In the genomic region with DNA sequence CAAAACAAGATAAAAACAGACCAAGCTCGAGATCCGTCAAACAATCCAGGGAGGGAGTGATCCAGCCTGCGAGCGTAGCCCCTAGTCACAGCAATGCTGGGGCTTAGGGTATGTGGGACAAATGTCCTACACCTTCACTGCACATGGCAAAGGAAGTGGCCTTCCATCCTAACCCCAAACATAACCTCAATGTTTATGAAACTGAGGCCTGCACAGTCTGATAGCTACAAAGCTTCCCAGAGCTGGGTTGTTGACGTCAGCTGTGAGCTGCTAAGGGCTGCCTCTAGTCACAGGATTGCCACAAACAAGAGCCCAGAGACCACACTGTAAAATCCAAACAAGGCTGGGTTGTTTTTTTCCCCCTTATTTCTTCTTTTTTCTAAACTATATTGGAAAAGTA, we compare ENCODE assay signal across 14 mouse cellular contexts. TPM values are rescaled to one million over a fixed set of nuclear protein-coding genes. Genes with fewer than 3 reads are reported as not detected.
DNase-seq lines count a peak whose midpoint lies in the region; ATAC-seq lines count a peak whose summit lies in the region.
"Had no signal": no experiment of that assay in that cellular context is flagged by ENCODE, and none has a peak within 500 bp of the region (broad histone marks: within the 10 kb centered on the region; RNA-seq: fewer than 3 reads in every experiment).

No protein-coding gene starts in this region.

- peaks cover 71% of the 10 kb centered on the region for H3K36me3 ChIP-seq in heart, embryonic 16.5 days (ENCODE audit: control insufficient read depth, insufficient read depth)
- H3K36me3 ChIP-seq in forebrain, embryonic 16.5 days (ENCODE audit: control insufficient read depth, insufficient read depth) = peaks cover 27% of the 10 kb centered on the region

- H3K4me3 ChIP-seq in heart, embryonic 16.5 days (ENCODE audit: low read length) = no peak overlapping the region
- no peak overlapping the region for H3K4me3 ChIP-seq in forebrain, embryonic 16.5 days (replicated peaks; ENCODE audit: low read length)
- H3K4me3 ChIP-seq: embryonic facial prominence, embryonic 10.5 days; liver, embryonic 15.5 days; neural tube, embryonic 13.5 days had no signal

- DNase-seq in heart, adult 18-20 months = no peak
- peak; percentile 94 for DNase-seq in 416B (ENCODE audit: low read depth)
- no peak for DNase-seq in testis, postnatal 10 days (ENCODE audit: low spot score)
- DNase-seq in cerebellum, postnatal 14 days = no peak
- DNase-seq: cerebellum, adult 18-20 months; kidney, adult 18-20 months; midbrain, embryonic 14.5 days had no signal

- H3K27me3 ChIP-seq in heart, embryonic 16.5 days (ENCODE audit: control insufficient read depth, insufficient read depth, low read length) = no peaks in the 10 kb centered on the region
- no peaks in the 10 kb centered on the region for H3K27me3 ChIP-seq in forebrain, embryonic 16.5 days (replicated peaks; ENCODE audit: control insufficient read depth, insufficient read depth, low read length)
- H3K27me3 ChIP-seq: liver, embryonic 15.5 days; neural tube, embryonic 13.5 days had no signal

- H3K27ac ChIP-seq in heart, embryonic 16.5 days (ENCODE audit: low read length) = no peak overlapping the region; the same call in 1 of the 2 replicates
- H3K27ac ChIP-seq in forebrain, embryonic 16.5 days (ENCODE audit: low read length) = no peak overlapping the region
- H3K27ac ChIP-seq: embryonic facial prominence, embryonic 10.5 days; liver, embryonic 15.5 days; neural tube, embryonic 13.5 days had no signal

- H3K9ac ChIP-seq in heart, embryonic 16.5 days (ENCODE audit: low read length) = no peak overlapping the region
- H3K9ac ChIP-seq in forebrain, embryonic 16.5 days (replicated peaks; ENCODE audit: low read depth, low read length) = no peak overlapping the region
- H3K9ac ChIP-seq: liver, embryonic 15.5 days; neural tube, embryonic 13.5 days had no signal

- no peaks in the 10 kb centered on the region for H3K9me3 ChIP-seq in heart, embryonic 16.5 days (replicated peaks; ENCODE audit: control insufficient read depth, low read length)
- H3K9me3 ChIP-seq in forebrain, embryonic 16.5 days (ENCODE audit: control insufficient read depth, low read length) = no peaks in the 10 kb centered on the region
- H3K9me3 ChIP-seq: embryonic facial prominence, embryonic 10.5 days; liver, embryonic 15.5 days; neural tube, embryonic 13.5 days had no signal

- no peaks in the 10 kb centered on the region for H3K4me1 ChIP-seq in heart, embryonic 16.5 days (ENCODE audit: control insufficient read depth, insufficient read depth, low read length)
- no peaks in the 10 kb centered on the region for H3K4me1 ChIP-seq in forebrain, embryonic 16.5 days (replicated peaks; ENCODE audit: control insufficient read depth, insufficient read depth, low read length)
- H3K4me1 ChIP-seq: liver, embryonic 15.5 days; neural tube, embryonic 13.5 days had no signal

- H3K4me2 ChIP-seq in heart, embryonic 16.5 days (ENCODE audit: low read depth, low read length) = no peak overlapping the region
- no peak overlapping the region for H3K4me2 ChIP-seq in forebrain, embryonic 16.5 days (ENCODE audit: low read length)
- H3K4me2 ChIP-seq: liver, embryonic 15.5 days; neural tube, embryonic 13.5 days had no signal

- 0 out of 2 replicates have a peak, but pooled peaks have one; percentile 34 for ATAC-seq in heart, embryonic 16.5 days (replicated peaks; ENCODE audit: extremely low read depth, insufficient read depth, low FRiP score)
- ATAC-seq in hematopoietic stem cell, adult 5-6 weeks (replicated peaks in 1 of 2; ENCODE audit: insufficient read depth in 1 of 2, low FRiP score in 2 of 2, low TSS enrichment in 1 of 2, low read depth in 1 of 2, poor library complexity in 2 of 2, severe bottlenecking in 2 of 2) = peak; percentile 63 to 71
- ATAC-seq in megakaryocyte progenitor cell, adult 5-6 weeks (replicated peaks; ENCODE audit: poor library complexity) = peak; percentile 66
- ATAC-seq in forebrain, embryonic 16.5 days = no peak

- WGBS in heart, embryonic 16.5 days = 72% methylated on average over 5 of the region's 5 CpGs
- 83% methylated on average over 5 of the region's 5 CpGs for WGBS in forebrain, embryonic 16.5 days

RNA-seq across cellular contexts. Expression of a gene that starts 40.3 kb away (rescaled TPM):
- 3.0 and 3.5 TPM in 2 replicates for polyA plus RNA-seq in heart, embryonic 16.5 days (2015; fragmentation: Nextera tagmentation; extraction: Ambion mirVana)
- total RNA-seq in heart, adult 18-20 months (2021) = 1 to 10 TPM; 7.1 to 8.3 TPM
- 61.2 and 107 TPM in 2 replicates for total RNA-seq in hematopoietic stem cell, adult 5-6 weeks (2017)
- total RNA-seq in megakaryocyte progenitor cell, adult 5-6 weeks (2015) = 139 and 150 TPM in 2 replicates
- total RNA-seq in megakaryocyte progenitor cell, adult 5-6 weeks (2017) = 155 and 185 TPM in 2 replicates
- 1.8 and 2.7 TPM in 2 replicates for polyA plus RNA-seq in forebrain, embryonic 16.5 days (2015; fragmentation: Nextera tagmentation; extraction: Ambion mirVana)

RNA-seq across cellular contexts. Expression of a gene that starts 44.8 kb away (rescaled TPM):
- polyA plus RNA-seq in heart, embryonic 16.5 days (2015; fragmentation: Nextera tagmentation; extraction: Ambion mirVana) = 116 and 132 TPM in 2 replicates
- total RNA-seq in heart, adult 18-20 months (2021) = 100 to 1,000 TPM; 188 to 197 TPM
- total RNA-seq in hematopoietic stem cell, adult 5-6 weeks (2017) = 81.7 and 88.4 TPM in 2 replicates
- total RNA-seq in megakaryocyte progenitor cell, adult 5-6 weeks (2015) = 89.9 and 91.0 TPM in 2 replicates
- total RNA-seq in megakaryocyte progenitor cell, adult 5-6 weeks (2017) = 46.6 and 54.0 TPM in 2 replicates
- 168 and 187 TPM in 2 replicates for polyA plus RNA-seq in forebrain, embryonic 16.5 days (2015; fragmentation: Nextera tagmentation; extraction: Ambion mirVana)
